Mouse (Mus musculus): ENCODE measurements at regions not wholly inside any gene's neighbourhood (a gene's known extent, or its start where the extent isn't known, plus 50 kb on each side); places are given as distances from the start of the nearest gene placed in this dataset.

DNA sequence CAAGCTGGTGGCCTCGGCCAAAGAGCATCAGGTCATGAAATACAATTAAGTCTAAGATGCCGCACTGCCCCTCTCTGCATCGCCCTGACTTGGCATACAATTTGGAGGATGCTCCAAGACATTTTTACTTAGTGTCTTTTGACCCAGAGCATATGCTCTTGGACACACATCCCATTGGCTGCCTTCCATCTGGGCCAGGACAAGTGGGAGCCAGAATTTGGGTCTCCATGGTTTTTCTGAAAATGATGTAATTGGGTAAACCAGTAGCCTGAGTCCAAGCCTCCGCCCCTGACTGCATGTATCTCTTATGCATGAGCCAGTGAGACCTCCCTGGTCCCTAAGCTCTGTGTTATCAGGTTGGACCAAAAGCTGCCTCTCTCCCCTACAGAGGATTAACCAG is 117.1 kb upstream of the Rpl38 start:
- H3K27ac ChIP-seq (ENCODE audit: control insufficient read depth, insufficient read depth, low read depth, low read length) = no peak overlapping the region
- H3K27me3 ChIP-seq (ENCODE audit: control insufficient read depth, insufficient read depth, low read length) = no peaks in the 10 kb centered on the region
- no peaks in the 10 kb centered on the region; the same call in 1 of the 2 replicates for H3K4me1 ChIP-seq (ENCODE audit: control insufficient read depth, insufficient read depth, low read length)
- TF ChIP-seq POLR2A (IDR thresholded peaks at IDR 0.05; ENCODE audit: control insufficient read depth, low read depth, low read length) (no peak), CTCF (IDR thresholded peaks at IDR 0.05; ENCODE audit: control insufficient read depth, insufficient read depth, insufficient replicate concordance, low read depth, low read length) (no peak)
- H3K36me3 ChIP-seq (ENCODE audit: control insufficient read depth, insufficient read depth, low read length) = no peaks in the 10 kb centered on the region
- H3K4me3 ChIP-seq (ENCODE audit: control insufficient read depth, low read depth, low read length) = no peak overlapping the region

DNA sequence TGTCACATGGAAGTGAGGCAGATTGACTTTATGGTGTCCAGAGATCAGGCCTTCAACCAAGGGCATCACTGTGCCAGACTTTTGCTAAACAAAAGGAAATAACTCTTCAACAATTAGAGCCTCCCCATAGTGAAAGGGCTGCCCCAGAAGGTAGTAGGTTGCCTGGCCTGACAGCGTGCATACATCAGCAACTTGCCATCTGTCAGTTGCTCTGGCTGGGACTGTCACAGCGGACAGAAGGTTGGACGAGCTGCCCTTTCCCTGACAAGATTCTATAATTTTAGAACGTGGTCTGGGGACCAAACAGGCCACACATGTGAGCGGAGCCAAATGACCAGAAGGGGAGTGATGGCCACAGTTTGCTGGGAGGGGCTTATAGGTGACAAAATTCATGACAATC is 119.7 kb upstream of the Rpl38 start:
- Histone ChIP-seq H3K27ac (ENCODE audit: control insufficient read depth, insufficient read depth, low read depth, low read length) (no peak overlapping the region), H3K4me1 (ENCODE audit: control insufficient read depth, insufficient read depth, low read length) (no peaks in the 10 kb centered on the region), H3K27me3 (ENCODE audit: control insufficient read depth, insufficient read depth, low read length) (no peaks in the 10 kb centered on the region), H3K4me3 (ENCODE audit: control insufficient read depth, low read depth, low read length) (no peak overlapping the region), H3K36me3 (ENCODE audit: control insufficient read depth, insufficient read depth, low read length) (no peaks in the 10 kb centered on the region)
- no peak for TF ChIP-seq CTCF (IDR thresholded peaks at IDR 0.05; ENCODE audit: control insufficient read depth, insufficient read depth, insufficient replicate concordance, low read depth, low read length)
- TF ChIP-seq POLR2A (IDR thresholded peaks at IDR 0.05; ENCODE audit: control insufficient read depth, low read depth, low read length) = no peak

DNA sequence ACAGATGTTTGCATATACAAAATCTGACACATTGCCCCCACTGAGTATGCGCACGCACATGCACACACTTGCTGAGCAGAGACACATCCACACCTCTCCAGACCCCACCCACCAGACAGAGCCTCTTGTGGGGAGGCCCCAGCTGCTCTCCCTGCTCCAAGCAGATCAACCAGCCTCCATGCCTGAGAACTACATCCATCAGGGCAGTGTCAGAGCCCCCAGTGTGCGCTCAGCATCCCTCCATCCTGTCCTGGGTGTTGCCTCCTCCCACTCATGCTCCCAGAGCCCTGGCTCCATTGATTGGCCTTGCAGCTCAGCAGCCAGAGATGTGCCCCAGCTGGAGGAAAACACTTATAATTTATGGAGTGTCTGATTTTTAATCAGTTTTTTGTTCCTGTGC is 124.1 kb upstream of the Rpl38 start:
- TF ChIP-seq CTCF (IDR thresholded peaks at IDR 0.05; ENCODE audit: control insufficient read depth, insufficient read depth, insufficient replicate concordance, low read depth, low read length) (no peak), POLR2A (IDR thresholded peaks at IDR 0.05; ENCODE audit: control insufficient read depth, low read depth, low read length) (no peak)
- Histone ChIP-seq H3K36me3 (ENCODE audit: control insufficient read depth, insufficient read depth, low read length) (no peaks in the 10 kb centered on the region), H3K4me3 (ENCODE audit: control insufficient read depth, low read depth, low read length) (no peak overlapping the region), H3K27ac (ENCODE audit: control insufficient read depth, insufficient read depth, low read depth, low read length) (no peak overlapping the region), H3K4me1 (ENCODE audit: control insufficient read depth, insufficient read depth, low read length) (peaks cover 9% of the 10 kb centered on the region), H3K27me3 (ENCODE audit: control insufficient read depth, insufficient read depth, low read length) (no peaks in the 10 kb centered on the region)

DNA sequence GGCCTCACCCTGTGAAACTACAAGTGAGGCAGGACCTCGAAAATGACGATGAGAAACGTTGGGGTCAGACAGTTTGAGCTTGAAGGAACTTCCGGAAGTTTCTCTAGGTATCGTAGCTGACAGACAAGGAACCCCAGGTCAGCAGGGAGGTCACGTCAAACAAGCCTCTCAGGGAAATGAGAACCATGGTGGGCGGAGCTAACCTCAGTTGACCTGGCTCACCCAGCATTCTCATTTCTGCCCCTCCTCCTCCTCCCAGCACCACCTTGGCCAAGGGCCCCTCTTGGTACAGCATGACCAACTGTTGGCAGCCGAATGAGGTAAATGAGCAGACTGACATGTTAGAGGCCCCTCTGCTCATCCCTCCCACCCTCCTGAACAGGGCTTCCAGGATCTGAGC is 126.2 kb upstream of the Rpl38 start:
- Histone ChIP-seq H3K36me3 (ENCODE audit: control insufficient read depth, insufficient read depth, low read length) (no peaks in the 10 kb centered on the region), H3K4me3 (ENCODE audit: control insufficient read depth, low read depth, low read length) (peak overlapping the region; percentile 54), H3K4me1 (ENCODE audit: control insufficient read depth, insufficient read depth, low read length) (peaks cover 9% of the 10 kb centered on the region), H3K27me3 (ENCODE audit: control insufficient read depth, insufficient read depth, low read length) (no peaks in the 10 kb centered on the region), H3K27ac (ENCODE audit: control insufficient read depth, insufficient read depth, low read depth, low read length) (no peak overlapping the region)
- TF ChIP-seq CTCF (IDR thresholded peaks at IDR 0.05; ENCODE audit: control insufficient read depth, insufficient read depth, insufficient replicate concordance, low read depth, low read length) (no peak), POLR2A (IDR thresholded peaks at IDR 0.05; ENCODE audit: control insufficient read depth, low read depth, low read length) (no peak)

DNA sequence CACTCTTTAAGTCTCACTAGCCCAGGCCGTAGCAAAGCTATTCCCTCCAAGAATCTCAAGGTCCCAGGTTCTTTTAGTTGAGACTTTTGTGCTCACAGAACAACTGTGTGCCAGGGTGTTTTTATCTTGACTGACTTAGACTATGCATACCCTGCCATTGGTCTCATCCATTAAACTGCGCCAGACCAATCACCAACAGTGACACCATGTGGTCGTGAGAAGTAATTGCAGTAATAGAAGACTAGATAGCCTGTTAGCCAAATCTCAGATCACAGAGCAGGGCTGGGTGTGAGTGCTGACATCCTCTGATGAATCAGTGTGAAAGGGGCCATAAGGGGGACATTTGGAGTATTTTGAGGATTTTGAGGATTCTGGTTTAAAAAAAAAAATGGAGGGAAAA is 127.8 kb upstream of the Rpl38 start:
- no peak overlapping the region for H3K27ac ChIP-seq (ENCODE audit: control insufficient read depth, insufficient read depth, low read depth, low read length)
- no peak overlapping the region for H3K4me3 ChIP-seq (ENCODE audit: control insufficient read depth, low read depth, low read length)
- no peak for TF ChIP-seq POLR2A (IDR thresholded peaks at IDR 0.05; ENCODE audit: control insufficient read depth, low read depth, low read length)
- TF ChIP-seq CTCF (IDR thresholded peaks at IDR 0.05; ENCODE audit: control insufficient read depth, insufficient read depth, insufficient replicate concordance, low read depth, low read length) = no peak
- no peaks in the 10 kb centered on the region for H3K27me3 ChIP-seq (ENCODE audit: control insufficient read depth, insufficient read depth, low read length)
- H3K36me3 ChIP-seq (ENCODE audit: control insufficient read depth, insufficient read depth, low read length) = no peaks in the 10 kb centered on the region
- peaks cover 9% of the 10 kb centered on the region for H3K4me1 ChIP-seq (ENCODE audit: control insufficient read depth, insufficient read depth, low read length)

- no peak for TF ChIP-seq POLR2A (IDR thresholded peaks at IDR 0.05; ENCODE audit: control insufficient read depth, low read depth, low read length)
- no peak for TF ChIP-seq CTCF (IDR thresholded peaks at IDR 0.05; ENCODE audit: control insufficient read depth, insufficient read depth, insufficient replicate concordance, low read depth, low read length)
- Histone ChIP-seq H3K36me3 (ENCODE audit: control insufficient read depth, insufficient read depth, low read length) (no peaks in the 10 kb centered on the region), H3K4me3 (ENCODE audit: control insufficient read depth, low read depth, low read length) (no peak overlapping the region), H3K27me3 (ENCODE audit: control insufficient read depth, insufficient read depth, low read length) (no peaks in the 10 kb centered on the region), H3K27ac (ENCODE audit: control insufficient read depth, insufficient read depth, low read depth, low read length) (no peak overlapping the region), H3K4me1 (ENCODE audit: control insufficient read depth, insufficient read depth, low read length) (peaks cover 3% of the 10 kb centered on the region)
Measured at GRCm38 (mm10) chr11:114536616-114537493, 131.5 kb upstream of the Rpl38 start.

DNA sequence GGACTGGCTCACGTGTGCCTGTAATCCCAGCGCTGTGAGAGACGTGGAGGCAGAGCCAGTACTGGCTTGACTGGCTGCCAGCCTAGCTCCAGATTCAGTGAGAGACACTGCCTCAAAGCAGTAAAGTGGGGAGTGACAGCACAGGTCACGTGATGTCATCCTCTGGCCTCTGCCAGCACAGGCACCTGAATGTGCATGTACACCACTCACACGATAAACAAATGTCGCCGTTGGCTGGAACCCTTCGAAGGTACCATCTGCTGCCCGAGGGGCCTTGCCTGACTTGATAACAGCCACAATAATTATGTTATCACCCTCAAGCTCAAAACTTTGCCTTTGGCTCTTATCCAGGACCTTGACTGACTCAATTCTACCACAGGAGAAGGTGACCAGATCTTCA is 132.4 kb upstream of the Rpl38 start:
- TF ChIP-seq CTCF (IDR thresholded peaks at IDR 0.05; ENCODE audit: control insufficient read depth, insufficient read depth, insufficient replicate concordance, low read depth, low read length) = no peak
- no peak for TF ChIP-seq POLR2A (IDR thresholded peaks at IDR 0.05; ENCODE audit: control insufficient read depth, low read depth, low read length)

More for the DNA sequence above, 132.4 kb upstream of the Rpl38 start:
- no peak overlapping the region for H3K4me3 ChIP-seq (ENCODE audit: control insufficient read depth, low read depth, low read length)
- H3K27ac ChIP-seq (ENCODE audit: control insufficient read depth, insufficient read depth, low read depth, low read length) = no peak overlapping the region
- H3K4me1 ChIP-seq (ENCODE audit: control insufficient read depth, insufficient read depth, low read length) = no peaks in the 10 kb centered on the region
- H3K36me3 ChIP-seq (ENCODE audit: control insufficient read depth, insufficient read depth, low read length) = no peaks in the 10 kb centered on the region
- no peaks in the 10 kb centered on the region for H3K27me3 ChIP-seq (ENCODE audit: control insufficient read depth, insufficient read depth, low read length)
